Mouse (Mus musculus) embryonic facial prominence, embryonic 10.5 days (tissue): ENCODE data around the gene Ctps. TPM values are rescaled to one million over a fixed set of nuclear protein-coding genes. Genes with fewer than 3 reads are reported as not detected.

Experiments
- DNase-seq: peaks from one replicate; pipeline ENCODE4 v3.0.0-alpha.2; 2017; ENCODE audit warnings: low spot score
- H3K27ac ChIP-seq: fragments of 300-500 bp; sonication (generic); replicated peaks from 2 replicates; pipeline ENCODE4 v1.5.1; 2016; ENCODE audit warnings: mild to moderate bottlenecking
- H3K27me3 ChIP-seq: fragments of 300-500 bp; sonication (generic); replicated peaks from 2 replicates; pipeline ENCODE4 v1.6.1; 2016; ENCODE audit warnings: low read depth, mild to moderate bottlenecking; ENCODE audit not compliant: poor library complexity, severe bottlenecking
- H3K36me3 ChIP-seq: fragments of 300-500 bp; sonication (generic); replicated peaks from 2 replicates; pipeline ENCODE4 v1.6.1; 2016; ENCODE audit warnings: mild to moderate bottlenecking, moderate library complexity
- H3K4me1 ChIP-seq: fragments of 300-500 bp; sonication (generic); 2 replicates; pipeline ENCODE4 v1.6.1; 2016
- H3K4me3 ChIP-seq: fragments of 300-500 bp; sonication (generic); 2 replicates; pipeline ENCODE4 v1.5.1; 2016; ENCODE audit warnings: mild to moderate bottlenecking, moderate library complexity
- H3K9me3 ChIP-seq: fragments of 300-500 bp; sonication (generic); 2 replicates; pipeline ENCODE4 v1.6.1; 2016; ENCODE audit warnings: mild to moderate bottlenecking
- WGBS: fragments of 180-500 bp; shearing (Covaris S2); methylation state at CpG from one replicate; pipeline ENCODE4 v1.1.7; 2016; 5-methylcytosine and 5-hydroxymethylcytosine counted together
- polyA plus RNA-seq: library from polyadenylated mRNA; unstranded; fragments of >200 nt; fragmentation: Nextera tagmentation; extraction: Ambion mirVana; gene quantifications from 2 replicates; pipeline ENCODE4 v1.2.1, GENCODE M21; 2016

Gene Ctps
- 135 and 145 TPM in 2 replicates for polyA plus RNA-seq

DNA sequence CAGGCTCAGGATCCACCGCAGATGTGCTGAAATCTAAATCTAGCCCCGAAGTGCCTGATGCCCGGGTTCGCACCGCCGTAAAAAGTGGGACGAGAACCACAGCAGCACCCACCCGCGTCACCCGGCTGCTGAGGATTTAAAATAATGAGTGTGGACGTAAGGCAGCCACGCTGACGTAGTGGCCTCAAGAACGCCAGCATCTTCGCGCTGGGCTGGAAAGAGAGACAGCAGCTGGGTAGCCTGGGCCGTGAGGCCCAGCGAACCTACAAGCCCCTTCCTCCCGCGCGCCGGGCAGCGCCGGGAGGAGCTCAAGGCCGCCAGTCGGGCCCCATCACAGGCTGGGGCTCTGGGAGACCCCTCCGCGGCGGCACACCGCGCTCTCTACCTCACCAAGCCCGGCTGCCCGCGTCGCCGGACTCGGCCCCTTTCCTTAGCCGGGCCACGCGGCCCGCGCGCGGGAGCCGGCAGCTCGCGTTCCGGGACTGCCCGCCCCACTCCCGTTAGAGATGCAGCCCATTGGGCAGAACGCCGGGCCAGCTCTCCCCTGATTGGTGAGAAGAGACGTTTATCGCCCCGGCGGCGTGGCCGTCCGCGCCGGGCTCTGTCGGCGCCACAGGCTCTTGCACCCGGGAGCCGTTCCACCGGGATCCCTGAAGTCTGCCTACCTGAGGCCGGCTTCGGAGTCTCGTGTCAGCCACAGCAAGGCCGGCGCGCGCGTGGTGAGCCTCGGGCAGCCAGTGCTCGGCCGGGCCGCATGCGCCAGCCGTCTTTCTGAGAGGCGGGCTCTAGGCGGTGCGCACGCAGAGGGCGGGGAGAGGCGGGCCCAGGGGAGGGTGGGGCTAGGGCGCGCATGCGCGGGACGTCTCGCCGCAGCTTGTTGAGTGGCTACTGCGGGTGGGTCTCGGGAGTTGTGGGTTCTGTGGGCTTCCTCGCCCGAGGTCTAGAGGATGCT lies at the start of gene Ctps:
TSS of gene Ctps (minus strand) at position 791 of the 952 bp plus-strand sequence.
- Histone ChIP-seq H3K27me3 (no peaks in the 10 kb centered on the region), H3K4me3 (peak within 1 kb of the TSS; percentile 90), H3K36me3 (peaks cover 23% of the 10 kb centered on the region), H3K27ac (peak within 1 kb of the TSS; percentile 98), H3K4me1 (peaks cover 31% of the 10 kb centered on the region), H3K9me3 (no peaks in the 10 kb centered on the region)
- WGBS, result under 1% methylated on average over 97 of the region's 97 CpGs
- DNase-seq, result peak; percentile 99

GRCm38 (mm10) chr4:120616199-120617025 lies 46.3 kb upstream of the Ctps start:
- no peak for DNase-seq
- Histone ChIP-seq H3K4me1 (peaks cover 49% of the 10 kb centered on the region), H3K27me3 (peaks cover 4% of the 10 kb centered on the region; the same call in 1 of the 2 replicates), H3K27ac (peak overlapping the region; percentile 59), H3K36me3 (no peaks in the 10 kb centered on the region), H3K9me3 (no peaks in the 10 kb centered on the region), H3K4me3 (no peak overlapping the region)
- WGBS, result 62% methylated on average over 13 of the region's 13 CpGs

GRCm38 (mm10) chr4:120615528-120616081 lies 45.5 kb upstream of the Ctps start:
- H3K36me3 ChIP-seq, result no peaks in the 10 kb centered on the region
- H3K27ac ChIP-seq, result peak overlapping the region; percentile 65
- H3K4me1 ChIP-seq, result peaks cover 53% of the 10 kb centered on the region
- H3K4me3 ChIP-seq, result no peak overlapping the region
- peak; percentile 50 for DNase-seq
- no peaks in the 10 kb centered on the region for H3K9me3 ChIP-seq
- peaks cover 4% of the 10 kb centered on the region; the same call in 1 of the 2 replicates for H3K27me3 ChIP-seq
- 32% methylated on average over 10 of the region's 10 CpGs for WGBS

DNA sequence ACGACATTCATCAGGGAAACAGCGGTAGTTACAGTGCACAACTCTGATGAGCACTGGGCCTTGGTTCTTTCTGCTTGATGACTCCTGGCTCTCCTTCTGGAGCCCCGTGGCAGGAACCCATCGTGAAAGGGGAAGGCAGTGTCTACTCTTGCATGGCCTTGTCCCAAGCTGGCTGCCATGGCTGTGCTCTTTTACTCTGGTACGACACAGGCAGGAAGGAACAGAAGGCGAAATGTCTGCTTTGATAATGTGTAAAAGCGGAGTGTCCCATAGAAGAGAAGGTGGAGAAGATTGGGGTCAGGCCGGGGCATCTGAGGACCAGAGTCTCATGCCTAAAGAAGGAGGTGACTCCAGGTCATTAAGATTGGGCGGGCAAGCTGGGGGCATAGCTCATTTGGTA lies 44.6 kb upstream of the Ctps start:
- peaks cover 53% of the 10 kb centered on the region for H3K4me1 ChIP-seq
- H3K27ac ChIP-seq, result no peak overlapping the region
- no peak for DNase-seq
- no peak overlapping the region for H3K4me3 ChIP-seq
- peaks cover 4% of the 10 kb centered on the region; the same call in 1 of the 2 replicates for H3K27me3 ChIP-seq
- no peaks in the 10 kb centered on the region for H3K9me3 ChIP-seq
- H3K36me3 ChIP-seq, result no peaks in the 10 kb centered on the region
- WGBS, result 78% methylated on average over 9 of the region's 9 CpGs

DNA sequence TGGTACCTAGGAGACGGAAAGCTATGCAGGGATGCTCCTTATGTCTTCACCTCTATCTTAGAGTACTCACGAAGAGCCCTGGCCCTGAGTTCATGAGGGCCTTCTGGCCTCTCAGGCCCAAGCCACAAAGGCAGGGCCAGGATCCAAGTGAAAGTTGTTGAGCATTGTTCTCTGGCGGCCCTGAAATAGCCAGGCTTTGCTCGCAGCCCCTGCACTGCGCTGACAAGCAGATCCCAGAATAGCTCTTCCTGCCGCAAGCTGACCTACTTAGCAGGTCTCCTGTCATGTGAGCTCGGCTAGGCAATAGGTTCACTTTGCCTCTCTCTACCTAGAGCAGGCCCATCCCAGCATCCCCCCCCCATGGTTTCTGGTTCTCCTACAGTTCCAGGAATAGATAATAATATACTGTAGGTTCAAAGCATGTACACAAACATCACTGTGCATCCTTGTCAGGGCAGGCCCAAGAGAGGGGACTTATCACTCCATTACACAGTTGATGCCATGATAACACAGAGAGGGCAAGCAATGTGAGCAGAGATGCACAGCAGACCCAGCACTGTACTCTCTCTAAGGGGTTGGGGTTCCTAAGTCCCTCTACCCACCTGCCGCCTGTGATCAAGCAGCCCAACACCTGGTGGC lies 43.7 kb upstream of the Ctps start:
- H3K9me3 ChIP-seq, result no peaks in the 10 kb centered on the region
- H3K4me1 ChIP-seq, result peaks cover 53% of the 10 kb centered on the region
- no peaks in the 10 kb centered on the region for H3K36me3 ChIP-seq
- WGBS, result 53% methylated on average over 8 of the region's 8 CpGs
- H3K27ac ChIP-seq, result peak overlapping the region; percentile 40; the same call in 1 of the 2 replicates
- H3K4me3 ChIP-seq, result no peak overlapping the region
- H3K27me3 ChIP-seq, result peaks cover 4% of the 10 kb centered on the region; the same call in 1 of the 2 replicates
- DNase-seq, result no peak

DNA sequence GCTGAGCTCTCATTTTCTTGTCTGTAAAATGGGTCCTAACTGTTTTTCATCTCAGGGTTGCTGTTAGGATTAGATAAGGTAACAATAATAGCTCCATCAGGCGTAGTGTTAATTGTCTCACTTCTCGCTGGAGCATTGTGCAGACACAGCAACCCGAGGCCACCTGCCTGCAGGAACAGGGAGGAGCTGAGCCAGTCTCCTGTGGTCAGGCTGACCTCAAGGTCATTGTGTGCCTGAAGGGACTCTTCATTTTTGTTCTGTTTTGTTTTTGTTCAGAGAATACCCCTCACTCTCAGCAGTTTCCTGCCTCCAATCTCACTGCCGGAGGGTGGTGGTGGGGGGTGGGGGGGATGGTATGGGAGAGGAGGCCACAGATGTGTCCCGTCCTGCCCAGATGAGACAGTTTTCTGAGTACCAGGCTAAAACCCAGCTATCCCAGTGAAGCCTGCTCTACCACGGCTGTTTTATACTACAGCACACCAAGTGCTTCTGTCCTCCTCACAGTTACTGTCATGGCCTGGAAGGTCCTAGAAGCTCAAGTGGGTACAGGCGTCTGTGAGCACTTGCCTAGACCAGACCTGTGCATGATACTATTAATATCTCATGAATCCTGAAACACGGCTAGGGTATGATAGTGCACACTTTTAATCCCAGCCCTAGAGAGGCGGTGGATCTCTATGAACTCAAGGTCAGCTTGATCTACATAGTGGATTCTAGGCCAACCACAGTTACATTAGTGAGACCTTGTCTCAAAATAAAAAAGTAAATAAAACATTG lies 42.4 kb upstream of the Ctps start:
- Histone ChIP-seq H3K4me1 (peaks cover 57% of the 10 kb centered on the region), H3K27ac (peak overlapping the region; percentile 8), H3K9me3 (no peaks in the 10 kb centered on the region), H3K36me3 (no peaks in the 10 kb centered on the region), H3K4me3 (no peak overlapping the region), H3K27me3 (peaks cover 4% of the 10 kb centered on the region; the same call in 1 of the 2 replicates)
- WGBS, result 19% methylated on average over 9 of the region's 9 CpGs
- DNase-seq, result peak; percentile 37

GRCm38 (mm10) chr4:120611005-120611404 lies 40.9 kb upstream of the Ctps start:
- H3K4me1 ChIP-seq, result peaks cover 58% of the 10 kb centered on the region
- no peak overlapping the region for H3K27ac ChIP-seq
- no peaks in the 10 kb centered on the region for H3K36me3 ChIP-seq
- peaks cover 4% of the 10 kb centered on the region; the same call in 1 of the 2 replicates for H3K27me3 ChIP-seq
- H3K9me3 ChIP-seq, result no peaks in the 10 kb centered on the region
- DNase-seq, result no peak
- no peak overlapping the region for H3K4me3 ChIP-seq
- 67% methylated on average over 3 of the region's 3 CpGs for WGBS

GRCm38 (mm10) chr4:120606941-120607340 lies 36.9 kb upstream of the Ctps start:
- Histone ChIP-seq H3K27me3 (no peaks in the 10 kb centered on the region), H3K9me3 (no peaks in the 10 kb centered on the region), H3K4me1 (peaks cover 24% of the 10 kb centered on the region), H3K27ac (peak overlapping the region; percentile 24; the same call in 1 of the 2 replicates), H3K36me3 (no peaks in the 10 kb centered on the region), H3K4me3 (no peak overlapping the region)
- DNase-seq, result no peak
- WGBS, result 32% methylated on average over 3 of the region's 3 CpGs

- no peak for DNase-seq
- Histone ChIP-seq H3K27me3 (no peaks in the 10 kb centered on the region), H3K9me3 (no peaks in the 10 kb centered on the region), H3K36me3 (no peaks in the 10 kb centered on the region), H3K4me1 (peaks cover 23% of the 10 kb centered on the region), H3K4me3 (no peak overlapping the region), H3K27ac (no peak overlapping the region)
- 78% methylated on average over 3 of the region's 3 CpGs for WGBS
Measured at GRCm38 (mm10) chr4:120602669-120603068, 32.6 kb upstream of the Ctps start.

GRCm38 (mm10) chr4:120601774-120602173 lies 31.7 kb upstream of the Ctps start:
- Histone ChIP-seq H3K4me3 (no peak overlapping the region), H3K36me3 (no peaks in the 10 kb centered on the region), H3K27me3 (no peaks in the 10 kb centered on the region), H3K9me3 (no peaks in the 10 kb centered on the region), H3K4me1 (peaks cover 16% of the 10 kb centered on the region), H3K27ac (no peak overlapping the region)
- DNase-seq, result no peak
- WGBS, result 76% methylated on average over 1 of the region's 1 CpGs

DNA sequence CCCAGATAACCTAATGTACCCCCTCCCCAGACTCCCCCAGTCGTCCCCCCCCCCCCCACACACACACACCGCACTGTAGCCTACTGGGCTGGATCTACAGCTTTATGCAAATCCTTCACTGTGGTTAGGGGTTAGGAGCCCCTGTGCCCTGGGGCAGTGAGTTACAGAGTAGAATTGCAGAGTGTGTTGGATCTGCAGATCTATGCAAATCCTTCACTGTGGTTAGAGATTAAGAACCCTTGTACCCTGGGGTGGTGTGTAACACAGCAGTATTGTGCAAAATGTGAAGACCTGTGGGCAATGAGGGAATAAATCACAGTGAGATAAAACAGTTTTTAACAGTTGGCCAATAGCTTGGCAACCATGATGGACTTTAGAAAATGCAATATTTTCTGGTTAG lies 28.8 kb upstream of the Ctps start:
- Histone ChIP-seq H3K36me3 (no peaks in the 10 kb centered on the region), H3K4me1 (peaks cover 12% of the 10 kb centered on the region), H3K9me3 (no peaks in the 10 kb centered on the region), H3K27ac (no peak overlapping the region), H3K27me3 (no peaks in the 10 kb centered on the region), H3K4me3 (no peak overlapping the region)
- WGBS, result 6% methylated on average over 2 of the region's 2 CpGs
- no peak for DNase-seq
